Mouse (Mus musculus) liver, embryonic 11.5 days (tissue): ENCODE measurements at regions not wholly inside any gene's neighbourhood (a gene's known extent, or its start where the extent isn't known, plus 50 kb on each side); places are given as distances from the start of the nearest gene placed in this dataset.

Experiments used
- ATAC-seq: fragments of 200-750 bp; cut with Nextera tagmentation; replicated peaks from 2 replicates; pipeline ENCODE4 v1.8.0; 2017; ENCODE audit warnings: moderate number of reproducible peaks, mild to moderate bottlenecking, moderate TSS enrichment, moderate library complexity; ENCODE audit not compliant: low FRiP score
- DNase-seq: peaks from one replicate; pipeline ENCODE4 v3.0.0-alpha.2; 2017; ENCODE audit warnings: low spot score
- H3K27ac ChIP-seq: fragments of 300-500 bp; sonication (generic); 2 replicates; pipeline ENCODE4 v1.5.1; 2014; ENCODE audit warnings: mild to moderate bottlenecking, low read depth, low read length, control low read depth
- H3K27me3 ChIP-seq: fragments of 300-500 bp; sonication (generic); replicated peaks from 2 replicates; pipeline ENCODE4 v1.6.1; 2014; ENCODE audit warnings: low read length, mixed read lengths; ENCODE audit not compliant: control insufficient read depth, insufficient read depth
- H3K36me3 ChIP-seq: fragments of 300-500 bp; sonication (generic); 2 replicates; pipeline ENCODE4 v1.6.1; 2014; ENCODE audit warnings: mild to moderate bottlenecking, low read length, moderate library complexity, mixed read lengths; ENCODE audit not compliant: control insufficient read depth, insufficient read depth
- H3K4me1 ChIP-seq: fragments of 300-500 bp; sonication (generic); replicated peaks from 2 replicates; pipeline ENCODE4 v1.6.1; 2014; ENCODE audit warnings: low read length, mixed read lengths; ENCODE audit not compliant: control insufficient read depth, insufficient read depth
- H3K4me2 ChIP-seq: fragments of 300-500 bp; sonication (generic); 2 replicates; pipeline ENCODE4 v1.6.1; 2014; ENCODE audit warnings: mild to moderate bottlenecking, control low read depth, moderate library complexity
- H3K4me3 ChIP-seq: fragments of 300-500 bp; sonication (generic); 2 replicates; pipeline ENCODE4 v1.5.1; 2014; ENCODE audit warnings: low read depth, low read length, control low read depth
- H3K9ac ChIP-seq: fragments of 300-500 bp; sonication (generic); 2 replicates; pipeline ENCODE4 v1.6.1; 2014; ENCODE audit warnings: low read depth, low read length, control low read depth
- H3K9me3 ChIP-seq: fragments of 300-500 bp; sonication (generic); 2 replicates; pipeline ENCODE4 v1.6.1; 2016; ENCODE audit warnings: low read length, inconsistent platforms, mixed read lengths; ENCODE audit not compliant: control insufficient read depth
- WGBS: fragments of 180-500 bp; shearing (Covaris S2); extraction: QIAGEN DNeasy Blood & Tissue Kit; methylation state at CpG from one replicate; pipeline ENCODE4 v1.1.7; 2014; 5-methylcytosine and 5-hydroxymethylcytosine counted together

- Histone ChIP-seq H3K4me2 (no peak overlapping the region), H3K9ac (no peak overlapping the region), H3K4me1 (peaks cover 5% of the 10 kb centered on the region; the same call in 1 of the 2 replicates), H3K9me3 (no peaks in the 10 kb centered on the region), H3K27ac (no peak overlapping the region), H3K4me3 (no peak overlapping the region), H3K27me3 (no peaks in the 10 kb centered on the region), H3K36me3 (no peaks in the 10 kb centered on the region)
- ATAC-seq = no peak
- DNase-seq = no peak
- WGBS = 46% methylated on average over 3 of the region's 3 CpGs
Measured at GRCm38 (mm10) chr3:133751011-133751410, 206.1 kb upstream of the Tet2 start.

- ATAC-seq = no peak
- H3K4me2 ChIP-seq = no peak overlapping the region
- DNase-seq = no peak
- H3K9ac ChIP-seq = no peak overlapping the region
- no peak overlapping the region for H3K27ac ChIP-seq
- no peaks in the 10 kb centered on the region for H3K36me3 ChIP-seq
- 39% methylated on average over 4 of the region's 4 CpGs for WGBS
- H3K4me1 ChIP-seq = peaks cover 5% of the 10 kb centered on the region; the same call in 1 of the 2 replicates
- H3K27me3 ChIP-seq = no peaks in the 10 kb centered on the region
- H3K9me3 ChIP-seq = no peaks in the 10 kb centered on the region
- H3K4me3 ChIP-seq = no peak overlapping the region
Measured at GRCm38 (mm10) chr3:133751565-133751964, 206.6 kb upstream of the Tet2 start.

- no peak for ATAC-seq
Measured at GRCm38 (mm10) chr3:133753041-133753440, 208.1 kb upstream of the Tet2 start.

GRCm38 (mm10) chr3:133754006-133754910 lies 209.3 kb upstream of the Tet2 start:
- DNase-seq (no peak), ATAC-seq (no peak)
- Histone ChIP-seq H3K27me3 (no peaks in the 10 kb centered on the region), H3K9me3 (no peaks in the 10 kb centered on the region), H3K4me1 (peaks cover 5% of the 10 kb centered on the region; the same call in 1 of the 2 replicates), H3K27ac (no peak overlapping the region), H3K36me3 (no peaks in the 10 kb centered on the region), H3K9ac (no peak overlapping the region), H3K4me2 (no peak overlapping the region; the same call in 1 of the 2 replicates), H3K4me3 (no peak overlapping the region)
- 52% methylated on average over 14 of the region's 14 CpGs for WGBS

More at GRCm38 (mm10) chr3:133753041-133753440, 208.1 kb upstream of the Tet2 start:
- Histone ChIP-seq H3K4me2 (no peak overlapping the region), H3K4me3 (no peak overlapping the region), H3K4me1 (peaks cover 5% of the 10 kb centered on the region; the same call in 1 of the 2 replicates), H3K27me3 (no peaks in the 10 kb centered on the region), H3K9me3 (no peaks in the 10 kb centered on the region), H3K27ac (no peak overlapping the region), H3K36me3 (no peaks in the 10 kb centered on the region), H3K9ac (no peak overlapping the region)
- 74% methylated on average over 3 of the region's 3 CpGs for WGBS
- DNase-seq = no peak

- Histone ChIP-seq H3K4me3 (no peak overlapping the region), H3K4me1 (peaks cover 5% of the 10 kb centered on the region; the same call in 1 of the 2 replicates), H3K27ac (no peak overlapping the region), H3K27me3 (no peaks in the 10 kb centered on the region), H3K4me2 (no peak overlapping the region), H3K9me3 (no peaks in the 10 kb centered on the region), H3K36me3 (no peaks in the 10 kb centered on the region), H3K9ac (no peak overlapping the region)
- 25% methylated on average over 3 of the region's 3 CpGs for WGBS
- ATAC-seq = no peak
- DNase-seq = no peak
Measured at GRCm38 (mm10) chr3:133754911-133755259, 209.9 kb upstream of the Tet2 start.

GRCm38 (mm10) chr3:133757756-133758420 lies 212.9 kb upstream of the Tet2 start:
- no peaks in the 10 kb centered on the region for H3K9me3 ChIP-seq
- H3K4me3 ChIP-seq = no peak overlapping the region
- peak overlapping the region; percentile 50 for H3K4me2 ChIP-seq
- 33% methylated on average over 12 of the region's 12 CpGs for WGBS
- no peaks in the 10 kb centered on the region for H3K36me3 ChIP-seq
- no peak overlapping the region for H3K27ac ChIP-seq
- H3K4me1 ChIP-seq = peaks cover 5% of the 10 kb centered on the region; the same call in 1 of the 2 replicates
- H3K27me3 ChIP-seq = no peaks in the 10 kb centered on the region
- no peak overlapping the region for H3K9ac ChIP-seq
- ATAC-seq = no peak
- no peak for DNase-seq

GRCm38 (mm10) chr3:133758421-133758820 lies 213.5 kb upstream of the Tet2 start:
- 11% methylated on average over 4 of the region's 4 CpGs for WGBS
- ATAC-seq (no peak), DNase-seq (no peak)
- Histone ChIP-seq H3K4me3 (no peak overlapping the region), H3K4me1 (peaks cover 5% of the 10 kb centered on the region; the same call in 1 of the 2 replicates), H3K4me2 (peak overlapping the region; percentile 50), H3K36me3 (no peaks in the 10 kb centered on the region), H3K27me3 (no peaks in the 10 kb centered on the region), H3K9me3 (no peaks in the 10 kb centered on the region), H3K27ac (no peak overlapping the region), H3K9ac (no peak overlapping the region)

GRCm38 (mm10) chr3:133759611-133760010 lies 214.7 kb upstream of the Tet2 start:
- DNase-seq (no peak), ATAC-seq (no peak)
- Histone ChIP-seq H3K27ac (no peak overlapping the region), H3K4me1 (peaks cover 3% of the 10 kb centered on the region; the same call in 1 of the 2 replicates), H3K4me2 (no peak overlapping the region), H3K36me3 (no peaks in the 10 kb centered on the region), H3K4me3 (no peak overlapping the region), H3K9me3 (no peaks in the 10 kb centered on the region), H3K27me3 (no peaks in the 10 kb centered on the region), H3K9ac (no peak overlapping the region)
- 83% methylated on average over 2 of the region's 2 CpGs for WGBS
